Mouse (Mus musculus): ENCODE data around the gene Sord. TPM values are rescaled to one million over a fixed set of nuclear protein-coding genes. Genes with fewer than 3 reads are reported as not detected.

Gene Sord
- total and polyA plus RNA-seq, 3 experiments = 91.7 to 230 (median 211) TPM

- DNase-seq (ENCODE audit: low spot score) (no peak), ATAC-seq (ENCODE audit: extremely low read depth, insufficient number of reproducible peaks, low FRiP score, poor library complexity, severe bottlenecking) (no peak)
- Histone ChIP-seq H3K9me3 (replicated peaks) (no peaks in the 10 kb centered on the region), H3K27me3 (ENCODE audit: insufficient read depth, low read length) (no peaks in the 10 kb centered on the region), H3K4me3 (ENCODE audit: low read depth, low read length) (no peak overlapping the region), H3K36me3 (replicated peaks) (peaks cover 71% of the 10 kb centered on the region), H3K4me1 (ENCODE audit: insufficient read depth, low read depth, low read length) (peaks cover 43% of the 10 kb centered on the region)
- TF ChIP-seq GATA1 (IDR thresholded peaks at IDR 0.05; ENCODE audit: borderline replicate concordance, low read length) (no peak), GATA2 (IDR thresholded peaks at IDR 0.05; ENCODE audit: borderline replicate concordance, low read depth, low read length) (no peak), CTCF (IDR thresholded peaks at IDR 0.05; ENCODE audit: low read depth, low read length) (no peak), POLR2AphosphoS5 (IDR thresholded peaks at IDR 0.05; ENCODE audit: insufficient replicate concordance, low read depth, low read length) (no peak), TAL1 (conservative IDR thresholded peaks at IDR 0.05; ENCODE audit: low read depth, low read length) (no peak)
Observed at GRCm38 (mm10) chr2:122241935-122242334, 7.4 kb downstream of the Sord start.

- TF ChIP-seq TAL1 (conservative IDR thresholded peaks at IDR 0.05; ENCODE audit: low read depth, low read length) = no peak
- TF ChIP-seq CTCF (IDR thresholded peaks at IDR 0.05; ENCODE audit: low read depth, low read length) = peak; percentile 93
- Histone ChIP-seq H3K9me3 (replicated peaks) (no peaks in the 10 kb centered on the region), H3K4me1 (ENCODE audit: insufficient read depth, low read depth, low read length) (peaks cover 36% of the 10 kb centered on the region), H3K36me3 (replicated peaks) (peaks cover 73% of the 10 kb centered on the region), H3K4me3 (ENCODE audit: low read depth, low read length) (no peak overlapping the region), H3K27me3 (ENCODE audit: insufficient read depth, low read length) (no peaks in the 10 kb centered on the region)
- ATAC-seq (ENCODE audit: extremely low read depth, insufficient number of reproducible peaks, low FRiP score, poor library complexity, severe bottlenecking) = peak; percentile 70
- peak; percentile 56 for DNase-seq (ENCODE audit: low spot score)
Observed at GRCm38 (mm10) chr2:122243671-122244131, 9.2 kb downstream of the Sord start.

GRCm38 (mm10) chr2:122247786-122248185, 13.2 kb downstream of the Sord start:
- H3K36me3 ChIP-seq (replicated peaks) = peaks cover 92% of the 10 kb centered on the region
- H3K4me3 ChIP-seq (ENCODE audit: low read depth, low read length) = no peak overlapping the region
- no peak for DNase-seq (ENCODE audit: low spot score)
- TF ChIP-seq GATA2 (IDR thresholded peaks at IDR 0.05; ENCODE audit: borderline replicate concordance, low read depth, low read length) (no peak), TAL1 (conservative IDR thresholded peaks at IDR 0.05; ENCODE audit: low read depth, low read length) (no peak), POLR2AphosphoS5 (IDR thresholded peaks at IDR 0.05; ENCODE audit: insufficient replicate concordance, low read depth, low read length) (no peak), CTCF (IDR thresholded peaks at IDR 0.05; ENCODE audit: low read depth, low read length) (no peak), GATA1 (IDR thresholded peaks at IDR 0.05; ENCODE audit: borderline replicate concordance, low read length) (no peak)
- no peak for ATAC-seq (ENCODE audit: extremely low read depth, insufficient number of reproducible peaks, low FRiP score, poor library complexity, severe bottlenecking)
- H3K4me1 ChIP-seq (ENCODE audit: insufficient read depth, low read depth, low read length) = peaks cover 16% of the 10 kb centered on the region
- H3K27me3 ChIP-seq (ENCODE audit: insufficient read depth, low read length) = no peaks in the 10 kb centered on the region
- no peaks in the 10 kb centered on the region for H3K9me3 ChIP-seq (replicated peaks)

- H3K36me3 ChIP-seq (replicated peaks) = peaks cover 89% of the 10 kb centered on the region
- TF ChIP-seq GATA1 (IDR thresholded peaks at IDR 0.05; ENCODE audit: borderline replicate concordance, low read length) (no peak), CTCF (IDR thresholded peaks at IDR 0.05; ENCODE audit: low read depth, low read length) (no peak), TAL1 (conservative IDR thresholded peaks at IDR 0.05; ENCODE audit: low read depth, low read length) (no peak), POLR2AphosphoS5 (IDR thresholded peaks at IDR 0.05; ENCODE audit: insufficient replicate concordance, low read depth, low read length) (no peak), GATA2 (IDR thresholded peaks at IDR 0.05; ENCODE audit: borderline replicate concordance, low read depth, low read length) (no peak)
- H3K4me1 ChIP-seq (ENCODE audit: insufficient read depth, low read depth, low read length) = no peaks in the 10 kb centered on the region
Observed at GRCm38 (mm10) chr2:122255997-122256396, 21.4 kb downstream of the Sord start.

GRCm38 (mm10) chr2:122260729-122261128, 26.2 kb downstream of the Sord start:
- Histone ChIP-seq H3K4me1 (ENCODE audit: insufficient read depth, low read depth, low read length) (no peaks in the 10 kb centered on the region), H3K27me3 (ENCODE audit: insufficient read depth, low read length) (no peaks in the 10 kb centered on the region), H3K4me3 (ENCODE audit: low read depth, low read length) (no peak overlapping the region), H3K36me3 (replicated peaks) (peaks cover 97% of the 10 kb centered on the region), H3K9me3 (replicated peaks) (no peaks in the 10 kb centered on the region)
- ATAC-seq (ENCODE audit: extremely low read depth, insufficient number of reproducible peaks, low FRiP score, poor library complexity, severe bottlenecking) (no peak), DNase-seq (ENCODE audit: low spot score) (no peak)
- no peak for TF ChIP-seq TAL1 (conservative IDR thresholded peaks at IDR 0.05; ENCODE audit: low read depth, low read length)
- no peak for TF ChIP-seq GATA1 (IDR thresholded peaks at IDR 0.05; ENCODE audit: borderline replicate concordance, low read length)
- TF ChIP-seq POLR2AphosphoS5 (IDR thresholded peaks at IDR 0.05; ENCODE audit: insufficient replicate concordance, low read depth, low read length) = no peak
- TF ChIP-seq GATA2 (IDR thresholded peaks at IDR 0.05; ENCODE audit: borderline replicate concordance, low read depth, low read length) = no peak
- no peak for TF ChIP-seq CTCF (IDR thresholded peaks at IDR 0.05; ENCODE audit: low read depth, low read length)

More at GRCm38 (mm10) chr2:122255997-122256396, 21.4 kb downstream of the Sord start:
- no peaks in the 10 kb centered on the region for H3K9me3 ChIP-seq (replicated peaks)
- no peak for DNase-seq (ENCODE audit: low spot score)
- ATAC-seq (ENCODE audit: extremely low read depth, insufficient number of reproducible peaks, low FRiP score, poor library complexity, severe bottlenecking) = no peak
- H3K27me3 ChIP-seq (ENCODE audit: insufficient read depth, low read length) = no peaks in the 10 kb centered on the region
- no peak overlapping the region for H3K4me3 ChIP-seq (ENCODE audit: low read depth, low read length)

GRCm38 (mm10) chr2:122264690-122265089, 30.1 kb downstream of the Sord start:
- Histone ChIP-seq H3K4me1 (ENCODE audit: insufficient read depth, low read depth, low read length) (peaks cover 5% of the 10 kb centered on the region), H3K4me3 (ENCODE audit: low read depth, low read length) (no peak overlapping the region), H3K9me3 (replicated peaks) (no peaks in the 10 kb centered on the region), H3K36me3 (replicated peaks) (peaks cover 66% of the 10 kb centered on the region), H3K27me3 (ENCODE audit: insufficient read depth, low read length) (no peaks in the 10 kb centered on the region)
- ATAC-seq (ENCODE audit: extremely low read depth, insufficient number of reproducible peaks, low FRiP score, poor library complexity, severe bottlenecking) (no peak), DNase-seq (ENCODE audit: low spot score) (no peak)
- no peak for TF ChIP-seq CTCF (IDR thresholded peaks at IDR 0.05; ENCODE audit: low read depth, low read length)
- TF ChIP-seq TAL1 (conservative IDR thresholded peaks at IDR 0.05; ENCODE audit: low read depth, low read length) = no peak
- TF ChIP-seq GATA1 (IDR thresholded peaks at IDR 0.05; ENCODE audit: borderline replicate concordance, low read length) = no peak
- no peak for TF ChIP-seq POLR2AphosphoS5 (IDR thresholded peaks at IDR 0.05; ENCODE audit: insufficient replicate concordance, low read depth, low read length)
- TF ChIP-seq GATA2 (IDR thresholded peaks at IDR 0.05; ENCODE audit: borderline replicate concordance, low read depth, low read length) = no peak

Measured in G1E (cell line).